In the genomic region with DNA sequence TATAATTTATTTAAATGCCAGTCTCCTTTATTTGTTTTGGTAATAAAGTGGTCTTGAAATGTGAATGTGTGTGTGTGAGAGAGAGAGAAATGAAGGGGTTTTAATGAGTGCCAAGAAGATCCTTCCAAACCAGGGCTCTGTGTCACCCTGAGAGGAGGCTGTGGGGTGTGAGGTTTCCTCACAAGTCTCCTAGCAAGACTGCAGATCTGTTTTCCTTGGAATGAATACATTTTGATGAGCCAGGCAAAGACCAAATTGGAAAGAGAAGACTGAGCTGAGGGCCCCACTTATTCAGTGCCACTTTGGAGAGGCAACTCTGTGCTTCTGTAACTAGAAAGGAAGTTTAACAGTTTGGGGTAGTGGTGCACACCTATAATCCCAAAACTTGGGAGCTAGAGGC, we compare ENCODE assay signal across 17 mouse cellular contexts. TPM values are rescaled to one million over a fixed set of nuclear protein-coding genes. Genes with fewer than 3 reads are reported as not detected.
"Had no signal": no experiment of that assay in that cellular context is flagged by ENCODE, and none has a peak within 500 bp of the region (broad histone marks: within the 10 kb centered on the region; RNA-seq: fewer than 3 reads in every experiment).

No protein-coding gene starts in this region.

- H3K36me3 ChIP-seq: limb, embryonic 15.5 days; liver, embryonic 12.5 days; midbrain, embryonic 10.5 days; neural tube, embryonic 15.5 days had no signal

- H3K9ac ChIP-seq: limb, embryonic 15.5 days; liver, embryonic 12.5 days; lung, embryonic 14.5 days; neural tube, embryonic 15.5 days had no signal

- H3K4me2 ChIP-seq: limb, embryonic 15.5 days; liver, embryonic 12.5 days; lung, embryonic 14.5 days; neural tube, embryonic 15.5 days had no signal

- H3K27me3 ChIP-seq: limb, embryonic 15.5 days; neural tube, embryonic 15.5 days had no signal

- ATAC-seq: liver, embryonic 12.5 days had no signal

- H3K9me3 ChIP-seq: limb, embryonic 15.5 days; liver, embryonic 12.5 days; midbrain, embryonic 10.5 days; neural tube, embryonic 15.5 days had no signal

- H3K27ac ChIP-seq: limb, embryonic 15.5 days; liver, embryonic 12.5 days; midbrain, embryonic 10.5 days; neural tube, embryonic 15.5 days had no signal

- DNase-seq: kidney, postnatal 10 days; kidney, postnatal 4 days; lung, embryonic 14.5 days; lung, postnatal 10 days; lung, postnatal 4 days; midbrain, embryonic 14.5 days; right cerebral cortex, adult 18-20 months; thymus, postnatal 36 days had no signal

- H3K4me1 ChIP-seq: liver, embryonic 12.5 days; midbrain, embryonic 10.5 days; neural tube, embryonic 15.5 days had no signal

- H3K4me3 ChIP-seq: limb, embryonic 15.5 days; liver, embryonic 12.5 days; midbrain, embryonic 10.5 days; myocyte; neural tube, embryonic 15.5 days had no signal

RNA-seq across cellular contexts. Expression of gene Slc26a9, which starts 27.6 kb away (rescaled TPM):
- total RNA-seq: megakaryocyte, adult 5-6 weeks had no signal
- polyA plus RNA-seq: limb, embryonic 11.5 days; liver, embryonic 12.5 days; midbrain, embryonic 10.5 days; myocyte; neural tube, embryonic 11.5 days; small intestine, adult 2 months had no signal
